Mouse (Mus musculus) megakaryocyte, embryonic 14.5 days (primary cell): Measurements from ENCODE around the gene Ubald2.

Experiments
- FLI1 ChIP-seq: IDR thresholded peaks from 2 replicates; pipeline ENCODE4 v1.6.1; 2012; ENCODE audit warnings: low read length, inconsistent platforms, mixed read lengths
- GATA1 ChIP-seq: IDR thresholded peaks from 3 replicates; pipeline ENCODE4 v1.6.1; 2012; ENCODE audit warnings: mixed read lengths, low read length, inconsistent platforms, borderline replicate concordance

DNA sequence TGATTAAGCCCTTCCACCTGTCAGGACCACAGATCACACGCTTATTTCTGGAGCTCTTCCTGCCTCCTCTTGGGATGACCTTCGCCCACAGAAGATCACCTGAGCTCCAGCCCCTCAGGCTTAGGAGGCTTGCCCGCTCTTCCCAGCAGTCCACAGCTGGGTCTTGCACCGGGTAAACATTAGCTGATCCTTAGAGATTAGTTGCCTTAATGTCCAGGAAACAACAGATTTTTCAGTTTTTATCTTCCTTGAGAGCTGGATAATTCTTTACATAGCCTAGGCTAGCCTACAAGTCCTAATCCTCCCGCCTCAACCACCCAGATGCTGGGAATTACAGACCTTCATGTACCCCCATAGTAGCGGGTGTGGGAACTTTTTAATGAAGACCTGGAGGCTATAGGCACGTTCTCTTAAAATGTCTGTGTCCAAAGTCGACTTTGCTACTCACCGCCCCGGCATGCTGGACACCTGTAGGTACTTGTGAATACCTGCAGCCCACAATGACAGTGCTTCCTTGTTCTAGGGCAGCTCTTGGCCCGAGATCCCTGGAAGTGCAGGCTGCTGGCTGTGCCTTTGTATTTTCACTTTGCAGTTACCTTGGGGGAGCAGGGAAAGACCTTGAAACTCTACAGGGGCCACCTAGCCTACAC, 2.3 kb upstream of the Ubald2 start:
- TF ChIP-seq GATA1 (no peak), FLI1 (no peak)
